Mouse (Mus musculus) adrenal gland, adult 2 months (tissue): Measurements from ENCODE around the gene Bbx. TPM values are rescaled to one million over a fixed set of nuclear protein-coding genes. Genes with fewer than 3 reads are reported as not detected.

Source experiments
- DNase-seq: peaks from one replicate; pipeline ENCODE4 v3.0.0; 2021
- polyA plus RNA-seq: library from polyadenylated mRNA; depleted of rRNA; stranded (reverse); fragments of >200 nt; gene quantifications from 2 replicates; pipeline ENCODE4 v1.2.3, GENCODE M21; 2012; rRNA removed
- total RNA-seq, 2 experiments: library from RNA; stranded (reverse); gene quantifications; 2 replicates each; pipeline ENCODE4 v1.2.3; 2021

The Bbx gene
- total and polyA plus RNA-seq, 3 experiments: 8.4 to 34.3 (median 33.1) TPM

- no peak for DNase-seq
Measured at GRCm38 (mm10) chr16:50160418-50161271, 271.5 kb downstream of the Bbx start.

DNA sequence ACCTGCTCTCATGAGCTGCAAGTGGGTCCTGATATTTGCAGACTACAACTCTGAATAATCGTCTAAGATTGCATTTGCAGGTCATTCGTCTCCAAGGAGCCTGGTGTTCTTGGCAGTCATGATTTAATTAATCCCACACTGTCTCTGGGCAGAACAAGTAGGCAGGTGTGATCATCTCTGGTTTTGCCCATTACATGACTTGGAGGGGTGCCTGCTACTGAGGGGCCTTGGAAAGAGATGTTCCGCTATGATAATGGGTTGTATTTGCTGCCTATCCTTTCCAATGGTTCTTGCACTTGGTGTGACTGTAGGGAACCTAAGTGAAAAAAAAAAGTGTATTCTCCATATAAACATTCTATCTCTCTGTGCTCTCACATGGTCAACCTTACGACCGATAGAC lies 273.6 kb downstream of the Bbx start:
- DNase-seq: no peak

GRCm38 (mm10) chr16:50149606-50150005 lies 282.6 kb downstream of the Bbx start:
- no peak for DNase-seq

GRCm38 (mm10) chr16:50147900-50148299 lies 284.3 kb downstream of the Bbx start:
- no peak for DNase-seq

Other genes starting within 250 kb of the Bbx start
- gene Ccdc54, start 158.8 kb upstream of the Bbx start, total RNA-seq: not detected
- not detected in 2 replicates for gene Ccdc54, start 158.8 kb upstream of the Bbx start, polyA plus RNA-seq